ENCODE assay signal across 22 mouse cellular contexts in genomic region chr11:8486552-8486951, GRCm38 (mm10).
A peak's percentile ranks its signal among the peaks of the same experiment; 100 is the strongest.
DNase-seq lines count a peak whose midpoint lies in the region; ATAC-seq lines count a peak whose summit lies in the region.
"Had no signal": no experiment of that assay in that cellular context is flagged by ENCODE, and none has a peak within 500 bp of the region (broad histone marks: within the 10 kb centered on the region; RNA-seq: fewer than 3 reads in every experiment).

No protein-coding gene starts in this region.

- no peaks in the 10 kb centered on the region for H3K27me3 ChIP-seq in embryonic facial prominence, embryonic 13.5 days
- H3K27me3 ChIP-seq in embryonic facial prominence, embryonic 10.5 days (replicated peaks; ENCODE audit: low read depth, poor library complexity, severe bottlenecking) = no peaks in the 10 kb centered on the region
- no peaks in the 10 kb centered on the region for H3K27me3 ChIP-seq in heart, embryonic 14.5 days (ENCODE audit: control insufficient read depth, insufficient read depth, low read length)
- H3K27me3 ChIP-seq: embryonic facial prominence, embryonic 15.5 days; hindbrain, embryonic 13.5 days; megakaryocyte, embryonic 14.5 days; midbrain, embryonic 13.5 days had no signal

- no peaks in the 10 kb centered on the region for H3K9me3 ChIP-seq in embryonic facial prominence, embryonic 13.5 days
- H3K9me3 ChIP-seq in embryonic facial prominence, embryonic 10.5 days = no peaks in the 10 kb centered on the region
- no peaks in the 10 kb centered on the region for H3K9me3 ChIP-seq in heart, embryonic 14.5 days (ENCODE audit: control insufficient read depth, low read length)
- H3K9me3 ChIP-seq: embryonic facial prominence, embryonic 15.5 days; hindbrain, embryonic 13.5 days; megakaryocyte, embryonic 14.5 days; midbrain, embryonic 13.5 days had no signal

- WGBS in embryonic facial prominence, embryonic 13.5 days = 91% methylated on average over 4 of the region's 4 CpGs
- 87% methylated on average over 4 of the region's 4 CpGs for WGBS in embryonic facial prominence, embryonic 10.5 days
- WGBS in heart, embryonic 14.5 days = 13% methylated on average over 4 of the region's 4 CpGs

- no peak overlapping the region for H3K4me3 ChIP-seq in embryonic facial prominence, embryonic 13.5 days
- H3K4me3 ChIP-seq in embryonic facial prominence, embryonic 10.5 days = no peak overlapping the region
- H3K4me3 ChIP-seq in heart, embryonic 14.5 days (ENCODE audit: control insufficient read depth in 1 of 2, insufficient read depth in 1 of 2, low read depth in 1 of 2, low read length in 2 of 2) = no peak overlapping the region
- H3K4me3 ChIP-seq: embryonic facial prominence, embryonic 15.5 days; hindbrain, embryonic 13.5 days; left cerebral cortex, adult 2 months; megakaryocyte, embryonic 14.5 days; midbrain, embryonic 13.5 days had no signal

- H3K36me3 ChIP-seq in embryonic facial prominence, embryonic 13.5 days = peaks cover 44% of the 10 kb centered on the region
- H3K36me3 ChIP-seq in embryonic facial prominence, embryonic 10.5 days (replicated peaks) = peaks cover 57% of the 10 kb centered on the region
- peaks cover 4% of the 10 kb centered on the region; the same call in 1 of the 2 replicates for H3K36me3 ChIP-seq in heart, embryonic 14.5 days (ENCODE audit: control insufficient read depth, insufficient read depth, low read length)
- H3K36me3 ChIP-seq: hindbrain, embryonic 13.5 days; midbrain, embryonic 13.5 days had no signal

- no peak for ATAC-seq in embryonic facial prominence, embryonic 13.5 days (ENCODE audit: insufficient number of reproducible peaks, insufficient read depth, low FRiP score, low TSS enrichment, low read depth)
- ATAC-seq in heart, embryonic 14.5 days (ENCODE audit: insufficient number of reproducible peaks, insufficient read depth, low FRiP score, low read depth) = peak; percentile 66
- ATAC-seq: forebrain, embryonic 16.5 days; liver, postnatal 0 days; midbrain, embryonic 13.5 days had no signal

- H3K27ac ChIP-seq in embryonic facial prominence, embryonic 13.5 days = peak overlapping the region; percentile 28; the same call in 1 of the 2 replicates
- H3K27ac ChIP-seq in embryonic facial prominence, embryonic 10.5 days (replicated peaks) = no peak overlapping the region
- peak overlapping the region; percentile 83 to 87 for H3K27ac ChIP-seq in heart, embryonic 14.5 days (replicated peaks in 1 of 2; ENCODE audit: control insufficient read depth in 1 of 2, insufficient read depth in 1 of 2, low read depth in 2 of 2, low read length in 2 of 2)
- H3K27ac ChIP-seq: embryonic facial prominence, embryonic 15.5 days; hindbrain, embryonic 13.5 days; left cerebral cortex, adult 2 months; midbrain, embryonic 13.5 days had no signal

- H3K4me1 ChIP-seq in embryonic facial prominence, embryonic 13.5 days = peaks cover 51% of the 10 kb centered on the region
- no peaks in the 10 kb centered on the region for H3K4me1 ChIP-seq in embryonic facial prominence, embryonic 10.5 days
- H3K4me1 ChIP-seq in heart, embryonic 14.5 days (ENCODE audit: control insufficient read depth in 2 of 2, insufficient read depth in 2 of 2, low read length in 2 of 2) = peaks cover 37 to 65% of the 10 kb centered on the region in 2 experiments
- H3K4me1 ChIP-seq: megakaryocyte, embryonic 14.5 days had no signal

- no peak overlapping the region for H3K9ac ChIP-seq in embryonic facial prominence, embryonic 13.5 days
- H3K9ac ChIP-seq in heart, embryonic 14.5 days (ENCODE audit: low read length) = peak overlapping the region; percentile 58; the same call in 1 of the 2 replicates
- H3K9ac ChIP-seq: embryonic facial prominence, embryonic 15.5 days; hindbrain, embryonic 13.5 days; liver, postnatal 0 days; midbrain, embryonic 13.5 days had no signal

- no peak for DNase-seq in embryonic facial prominence, embryonic 10.5 days (ENCODE audit: low spot score)
- peak; percentile 42 for DNase-seq in urinary bladder, postnatal 14 days (ENCODE audit: low spot score)
- DNase-seq in urinary bladder, postnatal 4 days (ENCODE audit: low spot score in 2 of 2) = no peak
- peak; percentile 73 for DNase-seq in heart, postnatal 4 days
- no peak for DNase-seq in cerebellum, adult 8-10 months
- DNase-seq in embryo, embryonic 9.5 days (ENCODE audit: extremely low spot score) = no peak
- DNase-seq: adrenal gland, postnatal 14 days; cerebellum, postnatal 10 days; gastrocnemius, postnatal 10 days; kidney, adult 11 months; layer of hippocampus, adult 9-11 months; liver, postnatal 0 days; lung, postnatal 10 days had no signal

- no peak overlapping the region for H3K4me2 ChIP-seq in embryonic facial prominence, embryonic 13.5 days
- H3K4me2 ChIP-seq in heart, embryonic 14.5 days (ENCODE audit: low read length) = peak overlapping the region; percentile 36
- H3K4me2 ChIP-seq: embryonic facial prominence, embryonic 15.5 days; hindbrain, embryonic 13.5 days; liver, embryonic 11.5 days; midbrain, embryonic 13.5 days had no signal

Comparison
In these comparisons a context has a peak if more than half of its experiments do, and no peak if none do; other contexts are left out.
1. DNase-seq: peak in urinary bladder, postnatal 14 days (single experiment) and heart, postnatal 4 days (single experiment); none in embryonic facial prominence, embryonic 10.5 days (single experiment), urinary bladder, postnatal 4 days (0 of 2), cerebellum, adult 8-10 months (single experiment) and embryo, embryonic 9.5 days (single experiment).